Mouse (Mus musculus): ENCODE data around the gene Fbxl21.

The Fbxl21 gene

GRCm38 (mm10) chr13:56581512-56581911, 59.2 kb downstream of the Fbxl21 start:
- DNase-seq (ENCODE audit: extremely low spot score, low spot score), result no peak

- peak; percentile 93 for DNase-seq (ENCODE audit: extremely low spot score, low spot score)
Observed at GRCm38 (mm10) chr13:56581961-56582434, 59.7 kb downstream of the Fbxl21 start.

GRCm38 (mm10) chr13:56582720-56583119, 60.4 kb downstream of the Fbxl21 start:
- peak; percentile 69 for DNase-seq (ENCODE audit: extremely low spot score, low spot score)

- no peak for DNase-seq (ENCODE audit: extremely low spot score, low spot score)
Observed at GRCm38 (mm10) chr13:56586046-56586445, 63.8 kb downstream of the Fbxl21 start.

Data from neural tube, embryonic 10.5 days (tissue).